In the genomic region with DNA sequence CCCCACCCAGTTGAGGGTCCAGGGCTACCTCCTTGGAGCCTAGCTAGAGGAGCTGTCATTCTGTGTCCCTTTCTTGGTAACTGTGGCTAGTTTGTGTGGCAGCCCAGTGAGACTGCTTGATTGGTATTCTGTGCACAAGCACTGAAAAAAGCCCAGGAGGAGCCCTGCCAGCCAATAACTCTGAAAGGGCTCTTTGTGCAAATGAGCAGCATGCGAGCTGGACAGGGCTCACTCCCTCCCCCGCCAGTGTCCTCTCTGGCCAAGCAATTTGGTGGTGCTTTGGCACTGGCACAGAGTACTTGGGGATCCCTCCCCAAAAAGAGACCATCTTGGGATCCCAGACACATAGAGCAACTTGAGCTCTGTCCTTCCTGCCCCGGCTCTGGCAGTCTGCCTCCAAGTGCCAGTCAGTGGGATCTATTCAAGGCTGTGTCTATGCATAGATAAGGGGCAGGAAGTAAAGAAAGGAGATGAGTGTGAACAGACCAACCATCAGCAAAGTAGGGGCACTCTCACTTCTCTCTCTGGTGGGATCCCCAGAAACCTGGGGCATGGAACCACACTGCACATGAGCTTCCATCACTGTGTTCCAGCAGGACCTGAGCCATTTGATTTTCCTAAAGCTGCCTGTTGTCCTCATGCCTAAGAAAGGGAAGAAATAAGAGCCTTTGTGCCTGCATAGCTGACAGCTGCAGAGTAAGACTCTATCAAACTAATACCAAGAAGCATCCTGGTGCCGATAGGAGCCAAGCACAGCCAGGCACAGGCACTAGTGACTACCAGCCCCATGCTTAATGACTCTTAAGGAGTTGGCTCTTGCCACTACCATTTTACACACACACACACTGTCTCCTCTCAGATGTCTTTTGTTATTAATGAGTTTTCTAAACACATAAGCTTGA, we compare ENCODE assay signal across 8 mouse cellular contexts. TPM values are rescaled to one million over a fixed set of nuclear protein-coding genes. Genes with fewer than 3 reads are reported as not detected.
A peak's percentile ranks its signal among the peaks of the same experiment; 100 is the strongest.
DNase-seq lines count a peak whose midpoint lies in the region.

No protein-coding gene starts in this region.

- DNase-seq in retina, postnatal 1 day: peak; percentile 64
- no peak for DNase-seq in retina, embryonic 14.5 days (ENCODE audit: low spot score)
- DNase-seq in frontal cortex, postnatal 14 days (ENCODE audit: low spot score in 2 of 2): peak; percentile 53 to 70
- peak; percentile 80 for DNase-seq in left cerebral cortex, postnatal 4 days
- DNase-seq in right cerebral cortex, postnatal 4 days: peak; percentile 62
- DNase-seq in kidney, postnatal 25 days: no peak
- no peak for DNase-seq in lung, postnatal 36 days
- DNase-seq in heart, adult 9 months (ENCODE audit: low spot score in 2 of 2): no peak

- intact Hi-C loops in left cerebral cortex, postnatal 4 days (cut with DNase I): no loop called here

RNA-seq across cellular contexts. Expression of gene Lrrc4, which starts 11.1 kb away (rescaled TPM):
- 10 to 100 TPM; 46.2 to 46.7 TPM for total RNA-seq in left cerebral cortex, postnatal 4 days (2021)

Comparison
In these comparisons a context has a peak if more than half of its experiments do, and no peak if none do; other contexts are left out.
1. DNase-seq: peak in retina, postnatal 1 day (single experiment), frontal cortex, postnatal 14 days (2 of 2), left cerebral cortex, postnatal 4 days (single experiment) and right cerebral cortex, postnatal 4 days (single experiment); none in retina, embryonic 14.5 days (single experiment), kidney, postnatal 25 days (0 of 2), lung, postnatal 36 days (single experiment) and heart, adult 9 months (0 of 2).